Mouse (Mus musculus) cerebellum, postnatal 25 days (tissue): ENCODE measurements at regions not wholly inside any gene's neighbourhood (a gene's known extent, or its start where the extent isn't known, plus 50 kb on each side); places are given as distances from the start of the nearest gene placed in this dataset.
A peak's percentile ranks its signal among the peaks of the same experiment; 100 is the strongest.

Experiments used
- DNase-seq, 2 experiments: peaks; one replicate each; pipeline ENCODE4 v3.0.0; 2021; ENCODE audit warnings: mixed read lengths in 2 of 2

GRCm38 (mm10) chrX:70871209-70871608 lies 178.8 kb upstream of the Mamld1 start:
- no peak for DNase-seq

- no peak for DNase-seq
These were observed 168.7 kb upstream of the Mamld1 start for GRCm38 (mm10) chrX:70881326-70881725.

GRCm38 (mm10) chrX:70883461-70883860 lies 166.6 kb upstream of the Mamld1 start:
- no peak for DNase-seq

- DNase-seq, result no peak
These were observed 155.5 kb upstream of the Mamld1 start for GRCm38 (mm10) chrX:70894517-70894916.

- no peak for DNase-seq
These were observed 154.5 kb upstream of the Mamld1 start for GRCm38 (mm10) chrX:70895554-70895953.

GRCm38 (mm10) chrX:70897110-70897721 lies 152.8 kb upstream of the Mamld1 start:
- DNase-seq, result no peak

- peak; percentile 6 to 7 for DNase-seq
These were observed 151.2 kb upstream of the Mamld1 start for GRCm38 (mm10) chrX:70898836-70899235.

GRCm38 (mm10) chrX:70899720-70900479 lies 150.2 kb upstream of the Mamld1 start:
- peak; percentile 23 to 33 for DNase-seq

- no peak for DNase-seq
These were observed 124.4 kb upstream of the Mamld1 start for GRCm38 (mm10) chrX:70925646-70926045.

- no peak for DNase-seq
These were observed 118.1 kb upstream of the Mamld1 start for GRCm38 (mm10) chrX:70931944-70932343.

- DNase-seq, result no peak
These were observed 104.7 kb upstream of the Mamld1 start for GRCm38 (mm10) chrX:70945382-70945781.

GRCm38 (mm10) chrX:70946052-70946451 lies 104.0 kb upstream of the Mamld1 start:
- no peak for DNase-seq

- DNase-seq, result no peak
These were observed 100.8 kb upstream of the Mamld1 start for GRCm38 (mm10) chrX:70949232-70949631.

- DNase-seq, result no peak
These were observed 97.0 kb upstream of the Mamld1 start for GRCm38 (mm10) chrX:70953022-70953421.
